Mouse (Mus musculus): ENCODE measurements around the gene Kcnj12. TPM values are rescaled to one million over a fixed set of nuclear protein-coding genes. Genes with fewer than 3 reads are reported as not detected.

Kcnj12 gene
- polyA plus RNA-seq, 1 experiment from 2014 or later = 0.31 TPM

- 83% methylated on average over 18 of the region's 18 CpGs for WGBS
- Histone ChIP-seq H3K27me3 (no peaks in the 10 kb centered on the region), H3K4me3 (replicated peaks) (no peak overlapping the region), H3K9ac (replicated peaks) (no peak overlapping the region), H3K36me3 (no peaks in the 10 kb centered on the region), H3K4me2 (no peak overlapping the region), H3K27ac (no peak overlapping the region), H3K9me3 (no peaks in the 10 kb centered on the region), H3K4me1 (replicated peaks) (no peaks in the 10 kb centered on the region)
- ATAC-seq (ENCODE audit: insufficient number of reproducible peaks, insufficient read depth, low FRiP score, low TSS enrichment, low read depth) = no peak
Observed at GRCm38 (mm10) chr11:61062548-61063461, 40.4 kb downstream of the Kcnj12 start.

GRCm38 (mm10) chr11:61063503-61063902, 41.1 kb downstream of the Kcnj12 start:
- ATAC-seq (ENCODE audit: insufficient number of reproducible peaks, insufficient read depth, low FRiP score, low TSS enrichment, low read depth) = no peak
- WGBS = 90% methylated on average over 6 of the region's 6 CpGs
- H3K4me2 ChIP-seq = no peak overlapping the region
- no peak overlapping the region for H3K4me3 ChIP-seq (replicated peaks)
- no peaks in the 10 kb centered on the region for H3K27me3 ChIP-seq
- H3K36me3 ChIP-seq = no peaks in the 10 kb centered on the region
- H3K9ac ChIP-seq (replicated peaks) = no peak overlapping the region
- H3K4me1 ChIP-seq (replicated peaks) = no peaks in the 10 kb centered on the region
- H3K27ac ChIP-seq = no peak overlapping the region
- H3K9me3 ChIP-seq = no peaks in the 10 kb centered on the region

GRCm38 (mm10) chr11:61065620-61066019, 43.3 kb downstream of the Kcnj12 start:
- Histone ChIP-seq H3K4me2 (no peak overlapping the region), H3K4me1 (replicated peaks) (no peaks in the 10 kb centered on the region), H3K36me3 (no peaks in the 10 kb centered on the region), H3K27ac (no peak overlapping the region), H3K9ac (replicated peaks) (no peak overlapping the region), H3K4me3 (replicated peaks) (no peak overlapping the region), H3K9me3 (no peaks in the 10 kb centered on the region), H3K27me3 (no peaks in the 10 kb centered on the region)
- WGBS = 86% methylated on average over 6 of the region's 6 CpGs
- ATAC-seq (ENCODE audit: insufficient number of reproducible peaks, insufficient read depth, low FRiP score, low TSS enrichment, low read depth) = no peak

- Histone ChIP-seq H3K27ac (no peak overlapping the region), H3K4me2 (no peak overlapping the region), H3K4me3 (replicated peaks) (no peak overlapping the region), H3K36me3 (no peaks in the 10 kb centered on the region), H3K9ac (replicated peaks) (no peak overlapping the region), H3K4me1 (replicated peaks) (peaks cover 14% of the 10 kb centered on the region), H3K9me3 (no peaks in the 10 kb centered on the region), H3K27me3 (no peaks in the 10 kb centered on the region)
- no peak for ATAC-seq (ENCODE audit: insufficient number of reproducible peaks, insufficient read depth, low FRiP score, low TSS enrichment, low read depth)
- WGBS = 85% methylated on average over 9 of the region's 9 CpGs
Observed at GRCm38 (mm10) chr11:61067133-61067835, 44.9 kb downstream of the Kcnj12 start.

GRCm38 (mm10) chr11:61068866-61069265, 46.5 kb downstream of the Kcnj12 start:
- ATAC-seq (ENCODE audit: insufficient number of reproducible peaks, insufficient read depth, low FRiP score, low TSS enrichment, low read depth) = no peak
- Histone ChIP-seq H3K36me3 (no peaks in the 10 kb centered on the region), H3K4me3 (replicated peaks) (no peak overlapping the region), H3K4me1 (replicated peaks) (peaks cover 14% of the 10 kb centered on the region), H3K27me3 (no peaks in the 10 kb centered on the region), H3K9me3 (no peaks in the 10 kb centered on the region), H3K4me2 (no peak overlapping the region), H3K27ac (no peak overlapping the region), H3K9ac (replicated peaks) (no peak overlapping the region)
- WGBS = 85% methylated on average over 10 of the region's 10 CpGs

- Histone ChIP-seq H3K36me3 (no peaks in the 10 kb centered on the region), H3K9ac (replicated peaks) (no peak overlapping the region), H3K27me3 (no peaks in the 10 kb centered on the region), H3K4me1 (replicated peaks) (peaks cover 14% of the 10 kb centered on the region), H3K4me3 (replicated peaks) (no peak overlapping the region), H3K9me3 (no peaks in the 10 kb centered on the region), H3K27ac (no peak overlapping the region), H3K4me2 (no peak overlapping the region)
- ATAC-seq (ENCODE audit: insufficient number of reproducible peaks, insufficient read depth, low FRiP score, low TSS enrichment, low read depth) = no peak
- WGBS = 98% methylated on average over 18 of the region's 18 CpGs
Observed at GRCm38 (mm10) chr11:61069645-61070044, 47.3 kb downstream of the Kcnj12 start.

GRCm38 (mm10) chr11:61074646-61075317, 52.4 kb downstream of the Kcnj12 start:
- Histone ChIP-seq H3K27me3 (no peaks in the 10 kb centered on the region), H3K27ac (no peak overlapping the region), H3K9ac (replicated peaks) (no peak overlapping the region), H3K4me3 (replicated peaks) (no peak overlapping the region), H3K4me2 (no peak overlapping the region), H3K9me3 (no peaks in the 10 kb centered on the region), H3K4me1 (replicated peaks) (peaks cover 14% of the 10 kb centered on the region), H3K36me3 (no peaks in the 10 kb centered on the region)
- WGBS = 83% methylated on average over 5 of the region's 5 CpGs
- no peak for ATAC-seq (ENCODE audit: insufficient number of reproducible peaks, insufficient read depth, low FRiP score, low TSS enrichment, low read depth)

- H3K36me3 ChIP-seq = no peaks in the 10 kb centered on the region
- H3K4me1 ChIP-seq (replicated peaks) = peaks cover 14% of the 10 kb centered on the region
- no peak overlapping the region for H3K9ac ChIP-seq (replicated peaks)
- no peak overlapping the region for H3K4me3 ChIP-seq (replicated peaks)
- H3K4me2 ChIP-seq = no peak overlapping the region
- no peak overlapping the region for H3K27ac ChIP-seq
- ATAC-seq (ENCODE audit: insufficient number of reproducible peaks, insufficient read depth, low FRiP score, low TSS enrichment, low read depth) = no peak
- 69% methylated on average over 15 of the region's 15 CpGs for WGBS
- H3K9me3 ChIP-seq = no peaks in the 10 kb centered on the region
- no peaks in the 10 kb centered on the region for H3K27me3 ChIP-seq
Observed at GRCm38 (mm10) chr11:61075361-61076326, 53.3 kb downstream of the Kcnj12 start.

GRCm38 (mm10) chr11:61081624-61082023, 59.3 kb downstream of the Kcnj12 start:
- Histone ChIP-seq H3K36me3 (no peaks in the 10 kb centered on the region), H3K4me1 (replicated peaks) (no peaks in the 10 kb centered on the region), H3K27me3 (no peaks in the 10 kb centered on the region; the same call in 1 of the 2 replicates), H3K4me2 (no peak overlapping the region), H3K4me3 (replicated peaks) (no peak overlapping the region), H3K27ac (no peak overlapping the region), H3K9ac (replicated peaks) (no peak overlapping the region), H3K9me3 (no peaks in the 10 kb centered on the region)
- 82% methylated on average over 2 of the region's 2 CpGs for WGBS
- no peak for ATAC-seq (ENCODE audit: insufficient number of reproducible peaks, insufficient read depth, low FRiP score, low TSS enrichment, low read depth)

GRCm38 (mm10) chr11:61090195-61090594, 67.8 kb downstream of the Kcnj12 start:
- H3K36me3 ChIP-seq = no peaks in the 10 kb centered on the region
- no peaks in the 10 kb centered on the region for H3K4me1 ChIP-seq (replicated peaks)
- H3K4me3 ChIP-seq (replicated peaks) = no peak overlapping the region
- peaks cover 5% of the 10 kb centered on the region; the same call in 1 of the 2 replicates for H3K9me3 ChIP-seq
- H3K27me3 ChIP-seq = no peaks in the 10 kb centered on the region; the same call in 1 of the 2 replicates
- H3K4me2 ChIP-seq = no peak overlapping the region
- no peak overlapping the region for H3K27ac ChIP-seq
- H3K9ac ChIP-seq (replicated peaks) = no peak overlapping the region
- 78% methylated on average over 7 of the region's 7 CpGs for WGBS
- no peak for ATAC-seq (ENCODE audit: insufficient number of reproducible peaks, insufficient read depth, low FRiP score, low TSS enrichment, low read depth)
